Mouse (Mus musculus): Measurements from ENCODE around the gene Sp3. TPM values are rescaled to one million over a fixed set of nuclear protein-coding genes. Genes with fewer than 3 reads are reported as not detected.
"Not testable (repeated sequence)": the region's sequence is repeated elsewhere in the genome, so short reads cannot be mapped to it uniquely, and the experiment has no call there.

Sp3 gene
- polyA plus RNA-seq, 2 experiments from 2014 or later = 52.0 to 71.4 TPM

- ATAC-seq = no peak
These were observed 64.9 kb downstream of the Sp3 start for GRCm38 (mm10) chr2:72915245-72915930.

GRCm38 (mm10) chr2:72913458-72913760 is 66.8 kb downstream of the Sp3 start:
- no peak for ATAC-seq

GRCm38 (mm10) chr2:72912708-72913457 is 67.4 kb downstream of the Sp3 start:
- no peak for ATAC-seq

- no peak for ATAC-seq
These were observed 68.7 kb downstream of the Sp3 start for GRCm38 (mm10) chr2:72911527-72911926.

GRCm38 (mm10) chr2:72909046-72909445 is 71.2 kb downstream of the Sp3 start:
- ATAC-seq = no peak

- no peak for ATAC-seq
These were observed 71.9 kb downstream of the Sp3 start for GRCm38 (mm10) chr2:72908191-72908910.

- ATAC-seq = no peak
These were observed 73.5 kb downstream of the Sp3 start for GRCm38 (mm10) chr2:72906745-72907144.

GRCm38 (mm10) chr2:72902816-72903680 is 77.2 kb downstream of the Sp3 start:
- ATAC-seq = not testable (repeated sequence)

- no peak for ATAC-seq
These were observed 81.4 kb downstream of the Sp3 start for GRCm38 (mm10) chr2:72898782-72899305.

GRCm38 (mm10) chr2:72898094-72898781 is 82.0 kb downstream of the Sp3 start:
- no peak for ATAC-seq

GRCm38 (mm10) chr2:72889806-72890205 is 90.4 kb downstream of the Sp3 start:
- ATAC-seq = no peak

Other genes with a start within 250 kb of the Sp3 start
- not detected for gene Gm11084, start 6.3 kb upstream of the Sp3 start, polyA plus RNA-seq (2017; shearing (Covaris generic))
- gene Ola1, start 238.5 kb upstream of the Sp3 start, polyA plus RNA-seq (2017; shearing (Covaris generic)) = 10 to 100 TPM; 77.4 to 77.6 TPM

Data from CD4-positive, CD25-positive, alpha-beta regulatory T cell, adult 4 months (primary cell).